Mouse (Mus musculus): ENCODE results near the gene D630003M21Rik.

GRCm38 (mm10) chr2:158221446-158222084, 7.5 kb downstream of the D630003M21Rik start:
- TF ChIP-seq CTCF (IDR thresholded peaks at IDR 0.05; ENCODE audit: low read depth, low read length) (no peak), POLR2A (IDR thresholded peaks at IDR 0.05; ENCODE audit: extremely low read depth, insufficient read depth, low read length) (no peak)
